Mouse (Mus musculus) E14TG2a.4 (cell line): ENCODE measurements at regions not wholly inside any gene's neighbourhood (a gene's known extent, or its start where the extent isn't known, plus 50 kb on each side); places are given as distances from the start of the nearest gene placed in this dataset.

ENCODE experiments used
- CTCF ChIP-seq: conservative IDR thresholded peaks from 2 replicates; pipeline ENCODE4 v1.5.1; 2014; ENCODE audit warnings: low read length
- NANOG ChIP-seq: IDR thresholded peaks from 2 replicates; pipeline ENCODE4 v1.6.1; 2014; ENCODE audit warnings: borderline replicate concordance, low read length, mixed read lengths

GRCm38 (mm10) chr11:111945806-111946205, 836.2 kb upstream of the Sox9 start:
- TF ChIP-seq CTCF: no peak
- no peak for TF ChIP-seq NANOG
